Mouse (Mus musculus) adrenal gland, postnatal 25 days (tissue): ENCODE results near the gene Gm20662. TPM values are rescaled to one million over a fixed set of nuclear protein-coding genes. Genes with fewer than 3 reads are reported as not detected.

Experiments used
- DNase-seq: peaks from one replicate; pipeline ENCODE4 v3.0.0; 2021; ENCODE audit warnings: mixed read lengths
- total RNA-seq: library from RNA; stranded (reverse); gene quantifications from 2 replicates; pipeline ENCODE4 v1.2.3, GENCODE M21; 2021

Gene Gm20662
- total RNA-seq, 1 experiment from 2014 or later = 2.8 TPM

GRCm38 (mm10) chr9:108054331-108055040 lies 58.3 kb downstream of the Gm20662 start:
- no peak for DNase-seq

DNA sequence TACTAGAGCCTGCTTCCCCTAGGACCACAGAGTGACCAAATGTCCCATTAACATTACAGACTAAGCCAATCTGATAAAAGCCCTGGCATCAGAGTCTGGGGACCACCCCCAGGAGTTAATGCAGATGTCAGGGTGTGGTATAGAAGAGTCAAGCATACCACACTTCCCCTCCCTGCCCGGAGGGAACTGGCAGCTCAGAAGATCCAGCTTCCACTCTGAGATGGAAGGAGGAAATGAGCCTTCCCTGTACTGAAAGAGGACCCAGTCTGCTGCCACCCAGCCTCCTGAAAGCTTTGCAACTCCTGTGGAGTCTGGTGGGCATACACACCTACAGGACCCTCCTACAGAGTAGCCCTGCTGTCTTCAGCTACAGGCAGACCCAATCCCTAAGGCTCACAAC lies 58.9 kb downstream of the Gm20662 start:
- no peak for DNase-seq

GRCm38 (mm10) chr9:108055661-108056237 lies 59.6 kb downstream of the Gm20662 start:
- no peak for DNase-seq

DNA sequence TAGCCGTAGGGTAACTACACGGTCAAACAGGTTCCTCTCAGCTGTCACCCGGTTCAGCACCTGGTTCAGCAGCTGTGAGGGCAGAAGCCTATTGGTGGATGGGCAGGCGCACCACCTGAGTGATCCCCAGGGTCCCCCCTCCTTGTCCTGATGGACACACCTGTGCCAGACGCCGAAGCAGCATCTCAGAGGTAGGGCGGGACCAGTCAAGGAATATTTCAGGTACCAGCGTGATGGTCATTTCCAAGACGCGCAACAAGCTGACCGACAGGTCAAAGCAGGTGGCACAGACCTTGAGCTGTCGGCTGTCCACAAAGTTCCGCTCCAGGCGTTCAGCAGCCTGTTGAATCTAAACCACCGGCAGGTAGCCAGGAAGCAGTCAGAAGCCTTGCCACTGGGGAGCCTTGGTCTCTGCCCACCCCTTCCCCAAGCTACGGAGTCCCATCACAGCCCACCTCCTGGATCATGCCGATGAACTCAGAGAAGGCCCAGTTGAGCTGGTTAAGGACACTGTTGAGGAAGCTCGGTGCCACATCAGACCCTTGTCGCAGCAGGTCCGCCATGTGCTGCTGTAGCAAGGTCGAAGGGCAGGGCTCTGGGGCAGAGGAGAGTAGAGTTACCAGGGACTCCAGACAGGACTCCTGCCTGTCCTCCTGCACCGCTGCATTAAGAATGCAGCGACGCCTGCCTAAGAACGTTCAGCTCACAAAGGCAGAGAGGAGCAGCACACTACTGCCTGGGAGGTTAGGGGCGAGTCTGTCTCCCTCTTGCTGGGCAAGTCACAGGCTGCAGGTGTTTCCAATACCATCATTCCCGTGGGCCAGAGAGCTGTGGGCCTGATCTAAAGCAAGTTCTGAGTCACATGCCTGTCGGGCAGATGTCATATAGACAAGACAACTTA lies 60.5 kb downstream of the Gm20662 start:
- no peak for DNase-seq

GRCm38 (mm10) chr9:108057262-108057562 lies 61.1 kb downstream of the Gm20662 start:
- peak; percentile 59 for DNase-seq

DNA sequence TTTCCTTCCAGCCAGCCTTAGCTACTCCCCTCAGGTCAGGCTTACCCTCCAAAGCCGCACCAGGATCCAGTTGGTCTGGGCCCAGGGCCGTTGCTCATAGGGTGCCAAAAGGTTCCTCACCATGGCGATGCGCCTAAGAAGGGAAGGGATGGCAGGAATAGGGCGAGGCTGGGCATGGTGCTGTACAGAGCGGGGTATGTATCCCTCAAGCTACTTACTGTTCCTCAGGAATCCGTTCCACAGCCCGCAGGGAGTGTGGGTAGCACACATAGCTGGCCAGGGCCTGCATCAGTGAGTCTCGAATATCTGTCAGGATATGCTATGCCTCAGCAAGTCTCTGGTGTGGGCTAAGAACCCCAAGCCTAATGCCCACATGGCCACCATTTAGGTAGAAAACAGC lies 62.1 kb downstream of the Gm20662 start:
- DNase-seq = no peak

DNA sequence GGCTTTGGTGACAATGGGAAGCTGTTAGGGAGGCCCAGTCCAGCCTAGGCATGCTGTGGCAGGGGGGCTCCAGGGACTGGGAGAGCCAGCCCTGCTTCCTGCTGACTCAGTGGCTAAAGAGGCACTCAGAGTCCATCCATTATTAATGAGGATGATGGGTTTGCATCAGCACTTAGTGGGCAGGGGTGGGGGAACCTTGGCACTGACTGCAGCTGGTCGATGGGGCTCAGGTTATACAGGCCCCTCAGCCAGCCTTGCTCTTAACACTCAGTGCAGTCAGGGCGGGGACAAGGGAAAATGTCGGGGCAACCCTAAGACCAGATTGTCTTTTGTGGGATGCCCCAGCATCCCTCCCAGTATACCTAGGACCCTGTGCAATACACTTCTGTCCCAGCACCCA lies 66.0 kb downstream of the Gm20662 start:
- no peak for DNase-seq

DNA sequence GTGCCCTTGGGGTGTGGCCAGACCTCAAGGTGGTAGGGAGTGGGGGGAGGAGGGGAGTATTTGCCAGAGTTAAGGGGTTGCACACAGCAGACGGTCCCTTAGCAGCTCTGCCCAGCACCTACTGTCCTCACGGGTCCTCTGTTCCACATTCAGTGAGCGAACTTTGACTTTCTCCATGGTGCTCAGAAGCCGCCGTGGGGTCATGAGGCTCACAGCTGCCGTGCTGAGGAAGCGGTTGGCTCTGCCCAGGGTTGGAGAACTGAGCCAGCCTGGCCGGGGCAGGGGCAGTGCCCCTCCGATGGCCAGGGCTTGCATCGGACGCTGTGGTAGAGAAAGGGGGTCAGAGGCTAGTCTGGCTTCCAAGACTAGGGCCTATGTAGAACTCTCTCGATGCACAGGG lies 67.2 kb downstream of the Gm20662 start:
- no peak for DNase-seq

DNA sequence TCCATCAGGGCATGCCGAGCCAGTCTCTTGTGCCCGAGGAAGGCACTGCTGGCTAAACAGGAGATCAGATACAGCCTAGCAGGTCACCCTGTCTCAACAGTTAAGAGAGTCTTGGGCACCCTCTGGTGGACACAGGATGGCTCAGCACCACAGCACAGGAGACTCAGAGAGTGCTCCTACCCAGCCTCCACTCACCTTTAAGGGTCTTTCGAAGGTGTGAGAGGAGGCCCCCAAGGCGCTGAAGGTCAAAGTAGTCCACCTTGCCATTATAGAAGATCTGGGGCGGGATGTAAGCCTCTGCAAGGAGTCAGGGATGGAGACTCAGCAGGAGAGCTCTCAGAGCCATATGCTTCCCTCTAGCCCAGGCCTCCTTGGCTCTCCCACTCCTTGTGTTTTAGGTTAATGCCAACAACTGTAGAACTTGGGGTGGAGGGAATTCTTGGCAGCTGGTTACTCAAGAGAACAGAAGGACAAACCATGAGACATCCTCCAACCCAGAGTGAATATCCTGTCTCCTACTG lies 69.4 kb downstream of the Gm20662 start:
- peak; percentile 58 for DNase-seq

GRCm38 (mm10) chr9:108067199-108067598 lies 71.0 kb downstream of the Gm20662 start:
- no peak for DNase-seq

- peak; percentile 71 for DNase-seq
Measured at GRCm38 (mm10) chr9:108067900-108068299, 71.8 kb downstream of the Gm20662 start.

- no peak for DNase-seq
Measured at GRCm38 (mm10) chr9:108069007-108069406, 72.9 kb downstream of the Gm20662 start.

DNA sequence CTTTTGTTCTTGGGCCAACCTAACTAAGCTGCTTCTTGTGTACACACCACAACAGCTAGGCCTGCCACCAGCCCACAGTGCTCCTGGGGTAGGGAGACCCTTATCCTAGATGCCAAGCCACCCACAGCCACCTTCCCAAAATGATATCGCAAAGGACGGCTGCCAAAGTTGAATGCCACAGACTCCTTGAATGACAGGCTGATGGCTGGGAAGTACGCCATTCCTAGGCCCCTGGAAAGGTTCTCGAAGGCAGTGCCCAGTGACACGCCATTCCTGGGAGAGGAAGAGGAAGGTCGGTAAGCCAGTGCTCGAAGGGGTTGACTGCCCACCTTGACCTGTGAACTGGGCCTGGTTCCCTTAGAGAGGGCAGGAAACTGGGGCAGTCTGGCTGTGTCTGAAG lies 73.4 kb downstream of the Gm20662 start:
- no peak for DNase-seq

GRCm38 (mm10) chr9:108071801-108072200 lies 75.7 kb downstream of the Gm20662 start:
- DNase-seq = no peak

- DNase-seq = no peak
Measured at GRCm38 (mm10) chr9:108072481-108072924, 76.4 kb downstream of the Gm20662 start.

DNA sequence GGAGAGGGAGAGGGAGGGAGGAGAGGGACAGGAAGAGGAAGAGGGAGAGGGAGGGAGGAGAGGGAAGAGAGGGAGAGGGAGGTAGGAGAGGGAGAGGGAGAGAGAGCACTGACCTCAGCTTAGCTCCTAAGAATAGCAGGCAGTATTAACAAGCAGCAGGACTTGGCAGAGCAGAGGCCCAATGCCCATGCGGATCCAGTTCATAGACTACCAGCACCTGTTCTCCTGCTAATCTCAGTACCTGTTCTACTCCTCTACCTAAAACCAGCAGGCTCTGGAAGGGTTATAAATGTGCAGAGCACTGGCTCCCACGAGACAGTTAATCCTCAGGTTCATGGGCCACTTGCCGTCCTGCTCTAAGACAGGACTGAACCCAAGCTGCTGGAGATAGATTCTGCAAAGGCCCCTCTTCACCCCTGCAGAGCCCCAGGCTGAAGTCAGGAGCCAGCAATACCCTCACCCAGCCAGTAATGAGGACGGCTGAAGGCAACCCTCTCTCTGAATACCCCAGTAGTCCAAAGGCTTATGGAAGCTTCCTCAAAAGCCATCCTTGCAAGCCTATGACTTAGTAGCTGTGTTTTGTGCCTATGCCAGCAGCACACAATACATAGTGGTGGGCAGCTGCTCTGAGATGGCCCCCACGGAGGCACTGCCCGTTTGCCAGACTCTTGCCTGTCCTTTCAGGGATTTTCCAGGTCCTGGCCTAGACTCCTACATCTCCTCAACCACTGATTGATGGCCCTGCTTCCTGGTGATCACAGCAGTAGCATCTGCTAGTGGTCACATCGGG lies 77.2 kb downstream of the Gm20662 start:
- DNase-seq = no peak

- DNase-seq = no peak
Measured at GRCm38 (mm10) chr9:108080168-108080567, 84.0 kb downstream of the Gm20662 start, which contains the start of gene Mst1. Mst1 (plus strand) TSS chr9:108080436.

DNA sequence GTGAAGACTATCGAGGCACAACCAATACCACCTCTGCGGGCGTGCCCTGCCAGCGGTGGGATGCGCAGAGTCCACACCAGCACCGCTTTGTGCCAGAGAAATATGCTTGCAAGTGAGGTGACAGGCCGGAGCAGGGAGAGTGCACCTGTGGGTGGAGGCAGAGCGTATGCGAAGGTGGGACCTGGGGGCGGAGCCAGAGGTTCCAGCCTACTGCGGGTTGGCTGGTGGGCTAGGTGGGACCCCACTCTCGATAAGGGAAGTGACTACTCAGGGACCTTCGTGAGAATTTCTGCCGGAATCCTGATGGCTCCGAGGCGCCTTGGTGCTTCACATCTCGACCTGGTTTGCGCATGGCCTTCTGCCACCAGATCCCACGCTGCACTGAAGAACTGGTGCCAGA lies 86.4 kb downstream of the Gm20662 start:
- DNase-seq = no peak

DNA sequence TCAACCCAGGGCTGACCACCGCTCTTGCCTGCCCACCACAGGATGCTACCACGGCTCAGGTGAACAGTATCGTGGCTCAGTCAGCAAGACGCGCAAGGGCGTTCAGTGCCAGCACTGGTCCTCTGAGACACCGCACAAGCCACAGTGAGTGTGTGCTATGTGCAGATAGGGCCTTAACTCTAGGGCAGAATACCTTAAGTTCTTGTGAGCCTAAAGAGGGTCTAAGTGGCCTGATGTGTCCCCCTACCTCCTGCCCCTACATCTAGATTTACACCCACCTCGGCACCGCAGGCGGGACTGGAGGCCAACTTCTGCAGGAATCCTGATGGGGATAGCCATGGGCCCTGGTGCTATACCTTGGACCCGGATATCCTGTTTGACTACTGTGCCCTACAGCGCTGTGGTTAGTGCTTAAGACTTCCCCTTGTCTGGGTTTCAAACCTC lies 86.9 kb downstream of the Gm20662 start, which contains the start of gene Rnf123:
Gene Rnf123 (minus strand): TSS at position 359 of the 444 bp plus-strand sequence.
- DNase-seq = no peak

GRCm38 (mm10) chr9:108083561-108083960 lies 87.4 kb downstream of the Gm20662 start:
- no peak for DNase-seq

DNA sequence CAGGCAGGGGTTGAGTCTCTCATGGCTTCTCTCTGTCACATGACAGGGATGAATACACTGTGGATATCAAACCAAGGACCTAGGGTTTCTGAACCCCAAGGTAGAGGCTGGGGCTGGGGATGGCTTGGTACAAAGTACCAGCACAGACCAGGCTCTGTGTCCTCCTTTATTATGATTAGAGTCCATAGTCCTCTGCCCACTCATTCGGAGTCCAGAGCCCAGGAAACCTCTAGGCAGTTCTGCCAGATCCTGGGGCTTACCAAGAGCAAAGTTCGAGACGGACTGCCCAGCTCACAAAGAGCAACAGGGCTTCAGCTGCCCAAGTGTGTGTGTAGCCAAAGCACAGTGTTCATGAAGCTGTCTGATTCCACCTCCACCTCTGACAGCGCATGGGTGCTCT lies 89.1 kb downstream of the Gm20662 start:
- DNase-seq = no peak

DNA sequence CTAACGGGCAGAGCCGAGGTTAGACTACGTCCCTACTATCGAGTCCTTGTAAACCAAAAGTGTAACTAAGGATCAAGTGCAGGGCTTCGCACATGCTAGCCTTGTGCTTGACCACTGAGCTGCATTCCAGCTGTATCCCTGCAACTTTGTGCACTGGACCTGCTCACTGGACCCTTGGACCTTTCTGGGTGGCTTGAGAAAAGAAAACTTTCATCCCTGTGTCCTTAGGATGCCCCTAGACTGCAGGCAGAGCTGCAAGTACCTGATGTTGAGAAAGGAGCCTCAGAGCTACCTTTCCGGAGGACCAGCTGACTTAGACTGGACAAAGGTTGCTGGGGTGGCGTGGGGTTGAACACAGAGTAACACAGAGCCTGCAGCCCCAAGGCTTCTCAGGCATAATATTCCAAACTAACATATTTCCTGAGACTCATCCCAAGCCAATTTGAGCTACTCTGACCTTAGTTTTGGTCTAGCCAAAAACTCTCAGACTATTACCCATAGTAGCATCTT lies 94.5 kb downstream of the Gm20662 start:
- no peak for DNase-seq
